Mouse (Mus musculus): ENCODE measurements around the gene Tmem120b.
A peak's percentile ranks its signal among the peaks of the same experiment; 100 is the strongest.

The Tmem120b gene

DNA sequence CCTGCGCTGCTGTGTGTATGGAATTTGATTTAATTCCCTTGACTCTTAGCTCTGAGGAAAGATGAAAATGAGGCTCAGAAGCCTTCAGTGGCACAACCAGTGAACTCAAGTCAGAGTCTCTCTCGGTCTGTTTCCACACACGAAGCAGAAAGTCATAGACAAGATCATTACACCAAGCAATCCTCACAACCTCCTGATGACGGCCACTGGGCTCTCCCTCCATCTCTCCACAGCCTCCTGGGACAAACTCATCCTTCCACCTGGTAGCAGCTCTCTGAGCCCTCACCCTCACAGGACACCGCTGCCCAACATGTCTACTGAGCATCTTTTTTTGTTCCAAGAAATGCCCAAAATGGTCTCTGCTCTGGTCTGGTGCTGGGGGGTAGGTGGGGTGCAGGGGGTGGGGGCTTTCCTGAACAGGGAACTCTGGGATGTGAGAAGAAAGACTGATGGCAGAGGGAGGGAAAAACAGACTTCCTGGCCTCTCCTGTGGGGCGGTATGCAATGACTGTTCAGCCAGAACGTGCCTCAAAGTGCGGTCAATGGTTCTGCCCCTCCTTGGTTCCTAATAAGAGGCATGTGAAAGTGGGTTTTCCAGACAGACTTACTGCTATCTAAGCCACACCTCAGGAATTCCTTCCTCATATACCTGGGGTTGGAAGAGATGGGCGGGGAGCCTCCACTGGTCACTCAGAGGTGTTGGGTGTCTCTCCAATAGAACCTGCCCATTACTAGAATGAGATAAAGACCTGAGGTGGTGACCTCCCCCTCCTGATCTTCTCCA lies 62.0 kb downstream of the Tmem120b start:
- no peak for DNase-seq

DNA sequence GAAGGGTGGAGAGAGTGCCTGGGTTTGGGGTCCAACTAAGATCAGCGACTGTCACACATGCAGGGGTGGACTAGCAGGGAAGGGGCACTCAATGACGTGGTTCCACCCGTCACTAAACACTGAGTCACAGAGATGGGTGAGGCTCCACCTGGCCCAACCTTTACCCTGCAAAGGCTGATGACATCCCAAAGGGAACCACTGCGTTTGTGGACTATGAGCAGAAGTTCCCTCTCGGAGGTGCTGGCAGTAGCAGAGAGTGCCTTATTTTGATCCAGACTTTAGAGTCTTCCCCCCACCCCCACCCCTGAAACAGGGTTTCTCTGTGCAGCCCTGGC lies 62.6 kb downstream of the Tmem120b start:
- no peak for DNase-seq

DNA sequence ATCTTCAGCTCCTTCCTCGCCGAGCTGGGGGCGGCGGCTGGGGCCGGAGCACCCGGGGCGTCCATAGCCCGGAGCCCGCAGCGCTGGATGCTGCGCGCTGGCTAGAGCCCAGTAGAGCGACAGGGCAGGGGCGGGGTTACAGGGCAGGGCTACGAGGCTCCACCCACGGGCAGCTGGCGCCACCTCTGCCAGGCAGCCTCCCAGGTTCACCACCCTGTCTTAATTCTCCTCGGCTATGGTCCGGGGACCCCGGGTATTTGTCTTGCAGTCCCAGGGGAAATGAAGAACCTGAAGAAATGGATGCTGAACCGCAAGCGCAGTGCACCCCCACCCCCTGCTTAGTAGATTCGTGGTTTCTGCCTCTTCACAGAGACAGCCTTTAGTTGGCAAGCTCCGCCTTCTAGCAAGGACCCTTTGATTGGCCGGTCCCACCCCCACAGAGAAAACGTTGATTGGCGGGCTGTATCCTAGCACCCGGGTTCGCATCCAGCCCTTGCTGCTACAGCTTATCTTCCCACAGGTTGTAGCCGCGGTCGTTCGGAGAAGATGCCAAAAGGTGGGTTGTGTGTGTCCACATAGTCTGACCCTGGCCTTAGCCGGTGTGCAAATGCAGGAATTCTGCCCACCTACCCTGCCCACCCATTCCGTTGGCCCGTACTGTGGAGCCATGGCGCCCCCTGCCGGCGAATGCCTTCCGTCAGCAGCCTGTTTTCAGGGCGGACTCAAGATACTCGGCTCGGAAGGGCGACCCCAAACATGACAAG lies 64.3 kb downstream of the Tmem120b start, which contains the start of gene Rhof:
Gene Rhof, minus strand, starts transcription at position 385 of the 764 bp plus-strand sequence.
- peak; percentile 87 to 89 for DNase-seq

DNA sequence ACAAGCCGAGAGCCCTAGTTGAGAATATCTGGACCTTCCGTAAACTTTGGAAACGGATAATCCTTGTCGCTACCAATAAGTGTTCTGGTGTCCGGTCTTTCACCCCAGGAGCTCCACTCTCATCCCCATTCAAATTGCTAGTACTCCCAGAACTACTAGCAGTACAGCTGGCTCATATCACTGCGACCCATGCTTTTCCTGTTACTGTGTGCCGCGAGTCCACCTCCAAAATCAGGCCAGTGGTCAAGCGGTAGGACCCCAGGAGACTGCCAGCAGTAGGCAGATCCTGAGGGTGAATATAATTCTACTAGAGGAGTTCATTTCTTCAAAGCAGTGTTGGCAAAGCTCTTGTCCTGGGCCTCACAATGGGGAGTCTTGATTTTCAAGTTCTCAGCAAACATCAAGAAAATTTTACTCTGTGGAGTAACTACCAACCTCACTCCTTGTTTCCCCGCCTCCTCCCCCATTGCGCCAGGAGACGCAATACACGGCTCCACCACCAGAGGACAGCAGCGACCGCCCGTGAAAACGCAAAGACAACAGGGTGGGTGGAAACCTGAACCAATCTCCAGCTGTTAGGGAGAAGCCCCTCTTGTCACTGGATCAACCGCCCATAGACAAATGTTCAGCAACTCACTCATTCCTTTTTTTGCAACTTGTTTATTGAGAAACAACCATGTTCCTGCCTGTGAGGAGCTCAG lies 65.0 kb downstream of the Tmem120b start:
- DNase-seq = peak; percentile 86 to 93

DNA sequence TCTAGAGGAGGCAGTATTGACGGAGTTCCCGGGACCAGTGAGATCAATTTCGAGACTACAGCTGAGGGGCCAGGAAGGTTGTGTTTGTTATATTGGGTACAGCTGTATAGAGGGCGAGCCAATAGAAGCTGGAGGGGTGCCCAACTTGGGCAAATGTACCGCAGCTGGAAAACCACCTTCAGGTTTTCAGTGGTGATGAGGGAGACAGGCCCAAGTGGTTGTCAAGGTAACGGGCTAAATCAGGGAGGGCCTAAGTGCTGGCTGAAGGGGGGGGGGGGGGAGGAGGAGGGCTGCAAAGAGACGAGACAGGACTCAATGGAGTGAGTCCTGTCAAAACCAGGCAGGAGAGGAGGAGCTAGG lies 65.5 kb downstream of the Tmem120b start:
- no peak for DNase-seq

DNA sequence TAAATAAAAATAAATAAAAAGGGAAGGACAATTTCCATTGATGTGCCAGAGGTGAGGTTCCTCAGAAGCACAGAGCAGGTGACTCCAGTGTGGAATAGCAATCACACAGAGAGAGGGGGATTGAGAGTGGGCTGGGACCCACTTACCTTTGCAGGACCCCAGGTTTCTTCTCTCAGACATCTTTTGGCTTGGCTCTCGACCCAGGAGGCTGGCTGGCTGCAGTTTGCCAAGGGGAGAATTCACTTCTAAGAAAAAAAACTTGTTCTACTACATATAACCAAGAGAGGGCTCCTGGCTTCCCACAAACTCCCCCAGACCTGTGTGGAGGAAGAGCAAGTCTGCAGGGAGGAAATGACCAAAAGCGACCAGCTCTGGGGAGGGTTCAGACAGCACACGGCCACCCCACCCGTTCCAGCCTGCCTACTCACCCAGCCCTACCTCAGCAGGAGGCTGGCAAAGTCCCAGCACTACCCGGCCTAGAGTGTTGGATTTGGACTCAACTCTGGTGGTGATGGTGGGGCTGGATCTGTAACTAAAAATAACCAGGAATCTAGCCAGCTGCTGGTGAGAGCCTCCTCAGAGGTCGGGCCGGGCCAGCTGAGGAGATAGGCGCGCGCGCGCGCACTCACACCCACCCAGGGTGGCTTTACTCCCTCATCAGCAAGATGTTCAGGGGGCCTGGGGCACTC lies 66.1 kb downstream of the Tmem120b start:
- peak; percentile 67 to 75 for DNase-seq

DNA sequence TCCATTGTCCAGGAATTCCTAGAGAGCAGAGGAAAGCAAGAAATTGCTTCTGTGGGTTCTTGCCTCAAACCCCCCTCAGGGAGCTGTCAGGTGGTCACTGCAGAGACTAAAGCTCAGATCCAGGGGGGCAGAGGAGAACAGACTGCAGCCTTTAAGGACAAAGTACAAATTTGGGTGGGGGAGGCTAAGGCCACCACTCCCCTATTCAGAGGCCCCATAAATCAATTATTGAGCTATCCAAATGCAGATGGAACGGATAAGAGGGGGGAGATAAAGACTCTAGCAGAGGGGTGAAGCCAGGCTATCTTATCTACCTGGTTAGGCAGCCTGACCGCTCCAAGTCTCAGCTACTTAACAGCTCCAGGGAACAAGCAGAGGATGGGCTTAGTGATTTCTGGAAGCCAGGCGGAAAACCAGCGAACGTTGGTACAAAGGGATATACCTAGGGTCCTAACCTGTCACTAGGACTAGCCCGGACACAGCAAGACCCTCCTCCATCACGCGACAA lies 66.7 kb downstream of the Tmem120b start:
- DNase-seq = no peak

DNA sequence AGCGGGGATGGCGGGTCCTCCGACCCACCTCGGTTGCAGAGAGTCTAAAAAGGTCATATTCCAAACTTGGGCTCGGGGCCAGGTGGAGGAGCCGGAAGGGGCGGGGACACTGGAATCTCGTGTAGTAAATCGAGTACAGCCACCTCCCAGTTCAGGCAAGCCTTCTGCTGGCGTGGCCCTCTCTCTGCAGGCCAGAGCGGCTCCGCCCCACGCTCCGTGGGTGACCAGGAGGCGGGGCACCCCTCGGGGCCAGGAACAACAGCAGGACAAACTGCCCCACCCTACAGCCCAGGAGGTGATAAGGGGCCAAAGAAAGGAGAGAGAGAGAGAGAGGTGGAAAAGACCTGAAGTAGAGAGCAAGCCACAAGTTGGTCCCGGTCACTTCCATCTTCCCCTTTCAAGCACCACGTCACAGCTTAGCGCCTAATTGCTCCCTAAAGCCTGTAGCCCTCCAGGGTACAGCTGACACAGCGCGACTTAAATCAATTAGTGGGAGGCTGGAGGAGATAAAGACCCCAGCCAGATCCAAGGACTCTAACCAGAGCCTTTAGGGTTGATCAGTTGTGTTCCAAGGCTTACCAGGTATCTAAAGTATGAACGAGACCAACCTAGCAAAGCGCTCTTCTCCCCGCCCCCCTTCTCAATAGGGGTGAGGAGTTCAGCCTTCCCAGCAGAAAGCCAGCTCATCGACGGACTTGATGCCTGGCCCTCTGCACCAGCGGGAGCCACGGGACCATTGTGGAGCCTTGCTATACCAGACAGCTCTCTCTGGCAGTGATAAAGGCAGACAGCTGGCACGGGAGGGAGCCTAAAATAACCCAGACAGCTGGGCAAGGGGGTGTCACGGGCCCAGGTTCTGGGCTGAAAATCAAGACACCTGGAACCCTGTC lies 67.5 kb downstream of the Tmem120b start:
- peak; percentile 58 to 65 for DNase-seq

DNA sequence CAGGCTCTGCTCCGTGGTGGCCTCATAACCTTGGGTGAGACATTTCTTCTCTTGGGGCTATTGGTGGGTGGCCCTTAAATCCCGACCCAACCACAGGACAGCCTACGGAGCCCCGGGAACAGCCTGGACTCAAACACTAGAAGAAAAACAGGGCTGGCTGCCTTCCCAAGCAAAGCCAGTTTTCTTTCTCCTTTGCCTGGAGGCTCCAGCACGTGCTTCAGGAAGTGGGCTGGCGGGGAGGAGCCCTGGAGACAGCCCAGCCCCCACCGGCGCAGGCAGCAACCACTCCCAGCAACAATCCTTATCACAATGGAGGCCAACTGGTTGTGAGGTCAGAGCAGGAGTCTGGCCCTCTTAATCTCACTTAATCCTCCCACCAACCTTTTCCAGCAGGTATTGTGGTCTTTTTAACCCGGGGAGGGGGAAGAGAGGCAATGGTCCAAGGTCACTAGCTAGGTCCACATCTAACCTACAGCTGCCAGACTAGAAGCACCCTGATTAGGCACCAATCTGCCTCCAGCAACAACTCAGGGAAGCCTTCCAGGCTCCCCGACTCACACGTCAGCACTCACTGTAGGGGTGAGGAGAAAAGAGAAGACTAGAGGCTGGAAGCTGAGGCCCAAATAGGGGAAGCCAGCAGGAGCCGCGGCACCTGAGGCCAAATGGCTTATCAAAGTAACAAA lies 68.3 kb downstream of the Tmem120b start:
- peak; percentile 53 to 65 for DNase-seq

DNA sequence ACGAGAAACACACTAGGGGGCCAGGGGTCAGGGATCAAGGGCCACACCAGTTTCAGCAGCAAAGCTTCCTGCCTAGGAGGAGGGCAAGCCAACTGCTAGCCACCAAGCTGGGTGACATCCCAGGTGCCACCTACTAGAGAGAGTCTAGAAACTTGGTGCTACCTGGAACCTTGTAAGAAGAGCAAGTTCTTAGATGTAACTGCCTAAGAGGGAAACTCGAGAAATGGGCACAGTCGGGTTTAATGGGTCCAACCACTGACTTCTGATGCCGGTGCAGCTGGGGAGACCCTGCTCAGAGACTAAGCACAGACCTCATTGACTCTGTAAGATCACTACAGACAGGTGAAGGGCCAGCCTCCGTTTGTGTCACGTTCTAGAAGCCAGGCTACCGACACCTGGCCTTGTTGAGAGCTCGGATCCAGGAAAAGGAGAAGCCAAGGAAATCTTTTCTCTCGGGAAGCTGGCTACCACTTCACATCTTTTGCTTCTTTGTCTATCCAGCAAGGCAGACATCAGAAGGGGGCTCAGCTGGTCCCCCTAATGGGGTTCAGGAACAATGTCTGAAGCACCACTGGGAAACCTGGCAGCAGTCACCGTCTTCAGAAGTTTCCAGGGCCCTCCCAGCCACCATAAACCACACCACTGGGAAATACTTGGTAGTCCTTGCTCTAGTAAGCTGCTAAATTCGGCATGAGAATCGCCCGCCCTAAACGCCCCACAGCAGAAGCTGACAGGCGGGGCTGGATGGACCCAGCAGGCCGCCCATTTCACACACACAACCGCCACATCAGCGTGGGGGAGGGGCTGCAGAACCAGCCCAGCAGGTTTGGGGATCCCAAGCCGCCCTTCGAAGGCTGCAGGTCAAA lies 69.1 kb downstream of the Tmem120b start:
- DNase-seq = peak; percentile 57 to 68

DNA sequence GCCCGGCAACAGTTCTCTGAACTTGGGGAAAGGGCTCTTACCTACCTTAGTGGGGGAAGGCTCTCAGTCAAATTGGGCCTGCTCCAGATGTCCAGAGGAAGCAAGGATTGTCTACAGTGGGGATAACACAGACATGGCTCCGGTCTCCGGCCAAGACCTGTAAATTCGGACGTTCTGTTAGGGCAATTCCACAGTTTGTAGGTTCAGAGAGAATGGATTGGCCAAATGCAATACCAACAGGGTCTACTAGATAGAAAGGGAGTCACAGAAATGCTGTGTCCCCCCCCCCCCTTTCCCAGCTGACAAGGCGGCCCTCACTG lies 69.7 kb downstream of the Tmem120b start:
- no peak for DNase-seq

DNA sequence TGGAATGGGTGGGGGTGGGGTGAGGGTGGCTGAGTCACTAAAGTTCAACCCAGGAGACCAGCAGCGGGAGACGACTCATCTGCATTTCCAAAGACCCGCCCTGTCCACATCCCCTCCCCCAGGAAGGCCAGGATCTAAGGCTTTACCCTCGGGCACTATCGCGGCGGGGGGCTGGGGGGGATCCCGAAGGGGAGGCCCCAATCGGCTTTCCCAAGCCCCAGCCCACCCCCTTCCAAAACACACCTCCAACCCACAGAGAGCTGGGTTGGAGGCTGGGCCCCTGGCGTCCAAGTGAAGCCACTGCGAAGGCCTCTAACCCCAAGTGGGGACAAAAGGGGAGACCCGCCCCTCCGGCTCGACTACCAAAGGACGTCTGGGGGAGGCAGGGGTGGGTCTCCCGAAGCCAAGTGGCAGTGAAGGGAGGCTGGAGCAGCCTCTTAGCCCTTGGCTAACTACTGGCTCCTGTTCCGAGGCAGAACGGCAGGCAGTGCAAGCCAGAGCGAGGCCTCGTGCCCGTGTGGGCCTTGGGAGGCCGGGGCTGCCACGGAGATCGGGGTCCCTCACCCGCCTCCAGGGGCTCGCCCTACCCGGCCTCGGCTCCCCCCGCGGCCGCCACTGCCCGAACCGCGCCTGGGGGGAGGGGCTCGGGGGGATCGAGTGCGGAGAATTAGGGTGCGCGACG lies 70.2 kb downstream of the Tmem120b start:
- peak; percentile 54 for DNase-seq

DNA sequence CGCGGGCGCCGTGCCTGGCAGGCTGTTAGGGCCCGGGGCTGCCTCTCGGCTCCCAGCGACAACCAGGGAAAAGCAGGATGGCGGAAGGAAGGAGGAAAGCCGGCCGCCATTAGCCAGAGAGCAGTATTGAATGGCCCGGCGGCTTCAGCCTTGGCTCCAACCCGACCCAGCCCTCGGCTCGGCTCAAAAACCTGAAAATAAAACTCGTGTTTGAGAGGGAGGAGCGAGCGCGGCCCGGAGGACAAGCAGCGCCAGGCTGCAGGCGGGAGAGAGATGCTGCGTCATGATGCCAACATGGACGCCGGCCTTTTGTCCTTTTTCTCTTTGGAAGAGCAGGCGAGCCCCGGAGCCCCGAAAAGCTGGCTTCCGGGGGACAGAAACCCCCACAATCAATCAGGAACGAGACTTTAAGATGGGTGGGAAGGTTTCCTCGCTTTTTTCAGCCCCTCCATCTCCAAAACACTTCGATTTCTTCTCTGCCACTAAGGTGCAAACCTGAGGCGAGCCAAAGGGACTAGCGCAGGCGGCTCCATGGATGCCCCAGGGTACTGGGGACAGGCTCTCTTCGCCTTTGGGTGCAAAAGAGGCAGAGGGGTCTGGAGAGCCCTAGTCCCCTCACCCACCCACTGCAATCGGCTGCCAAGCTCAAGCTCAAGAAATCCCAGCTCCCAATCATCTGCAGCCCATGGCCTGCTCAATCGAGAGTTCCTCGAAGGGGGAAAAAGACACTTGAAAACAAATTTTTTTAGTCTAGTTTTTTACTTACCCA lies 70.9 kb downstream of the Tmem120b start:
- peak; percentile 91 for DNase-seq

DNA sequence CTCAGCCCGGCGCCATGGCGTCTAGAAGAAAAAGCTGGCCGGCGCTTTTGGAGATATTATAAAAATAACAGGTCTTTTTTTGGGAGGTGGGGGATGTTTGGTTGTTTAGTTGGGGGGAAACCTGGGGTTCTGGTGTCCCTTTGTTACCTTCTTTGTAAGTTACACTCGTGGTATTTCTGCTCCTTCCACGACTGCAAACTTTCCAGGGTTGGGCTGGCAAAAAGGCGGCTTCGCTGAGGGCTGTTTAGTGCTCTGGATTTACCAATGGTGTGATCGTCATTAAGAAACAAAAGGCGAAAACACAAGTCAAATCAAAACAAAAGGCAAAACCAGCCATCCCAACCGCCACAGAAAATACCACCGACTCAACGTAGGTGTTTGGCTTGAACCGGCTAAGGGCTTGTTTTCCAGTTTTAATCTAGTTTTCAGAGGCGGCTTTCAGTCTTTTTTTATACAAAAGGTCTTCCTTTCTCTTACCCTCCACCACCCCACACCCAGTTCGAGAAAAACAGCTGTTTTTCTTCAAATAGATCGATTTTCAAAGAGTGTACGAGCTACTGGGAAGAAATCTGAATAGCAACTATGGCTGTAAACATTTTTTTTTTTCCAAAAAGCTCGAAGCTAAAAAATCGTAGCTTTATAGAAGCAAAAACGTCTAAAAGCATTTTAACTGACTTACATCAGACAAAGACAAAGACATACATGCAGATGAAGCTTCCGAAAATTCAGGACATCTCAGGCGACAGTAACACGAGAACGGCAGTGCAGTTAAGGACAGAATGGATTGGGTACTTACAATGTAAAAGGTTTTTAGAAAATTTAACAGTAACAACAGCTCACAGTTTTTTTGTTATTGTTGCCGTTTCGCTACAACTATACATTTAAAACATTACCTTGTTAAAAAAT lies 71.8 kb downstream of the Tmem120b start:
- DNase-seq = peak in 1 of 2 experiments; percentile 53

DNA sequence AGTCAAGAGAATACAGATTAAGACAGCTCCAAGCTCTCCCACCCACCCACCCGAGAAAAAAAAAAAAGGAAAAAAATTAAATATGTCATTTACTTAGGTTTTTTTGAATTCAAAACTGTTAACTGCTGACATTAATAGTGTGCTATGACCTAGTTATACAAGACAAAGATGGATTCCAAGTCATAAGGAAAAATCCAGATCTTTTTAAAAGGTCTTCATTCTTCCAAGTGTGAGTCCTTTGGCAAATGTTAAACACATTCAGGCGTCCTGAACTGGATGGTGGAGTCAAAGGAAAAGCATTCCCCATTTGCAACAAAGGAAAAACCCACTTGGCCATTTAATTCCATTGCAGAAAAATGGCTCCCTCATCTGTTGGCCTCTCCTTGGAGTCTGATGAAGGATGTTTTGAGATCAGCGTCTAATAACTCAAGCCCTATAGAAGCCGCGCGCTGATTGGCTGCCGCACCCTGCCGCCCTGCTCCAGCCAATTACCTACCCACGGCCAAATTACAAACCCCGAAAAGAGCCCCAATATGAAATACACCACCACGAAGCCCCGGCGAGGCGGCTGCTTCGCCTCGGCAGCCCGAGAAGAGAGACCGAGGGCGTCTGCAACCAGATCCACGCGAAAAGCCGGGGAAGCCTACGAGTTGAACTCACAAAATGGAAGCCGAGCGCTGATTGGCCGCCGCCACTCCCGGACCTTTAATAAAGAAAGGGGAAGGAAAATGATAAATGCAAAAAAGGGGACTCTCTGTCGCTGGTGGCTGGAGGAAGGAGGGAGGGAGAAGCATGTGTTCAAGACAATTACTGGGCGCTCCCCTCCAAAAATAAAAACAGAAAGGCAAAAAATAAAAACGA lies 72.7 kb downstream of the Tmem120b start:
- peak; percentile 93 to 97 for DNase-seq

DNA sequence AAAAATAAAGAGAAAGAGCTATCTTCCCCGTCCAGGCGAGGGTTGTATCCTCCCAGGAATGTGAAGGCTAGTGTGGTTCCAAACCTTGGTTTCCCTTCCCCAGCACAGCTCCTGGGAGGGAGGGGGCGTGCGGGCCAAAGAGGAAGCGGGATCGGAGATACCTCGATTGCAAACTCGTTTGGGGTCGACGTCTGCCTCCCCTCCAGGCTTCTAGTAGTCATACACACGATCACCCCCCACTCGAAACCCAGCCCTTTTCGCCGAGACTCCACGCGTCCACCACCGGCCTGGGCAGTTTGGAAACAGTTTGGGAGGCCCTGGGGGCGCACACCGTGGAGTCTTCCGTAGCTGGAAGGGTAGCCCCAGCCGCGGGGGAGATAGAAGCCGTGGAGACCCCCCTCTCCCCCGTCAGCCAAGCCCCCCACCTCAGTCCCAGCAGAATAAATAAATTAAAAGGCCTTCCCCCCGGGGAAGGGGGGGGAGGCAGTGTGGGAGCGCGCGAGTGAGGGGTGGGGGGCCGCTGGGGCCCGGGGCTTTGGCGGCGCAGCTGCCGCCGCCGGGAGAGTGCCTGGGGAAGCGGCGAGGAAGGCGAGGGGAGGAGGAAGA lies 73.4 kb downstream of the Tmem120b start:
- peak; percentile 56 to 59 for DNase-seq
